Mouse (Mus musculus) ES-Bruce4 (cell line): ENCODE measurements around the gene Hoxc10. TPM values are rescaled to one million over a fixed set of nuclear protein-coding genes. Genes with fewer than 3 reads are reported as not detected.

Source experiments
- H3K27ac ChIP-seq: 2 replicates; pipeline ENCODE4 v1.5.1; 2012; ENCODE audit warnings: low read length, inconsistent platforms; ENCODE audit not compliant: insufficient read depth
- H3K27me3 ChIP-seq: 2 replicates; pipeline ENCODE4 v1.6.1; 2012; ENCODE audit warnings: mild to moderate bottlenecking, low read length, inconsistent platforms; ENCODE audit not compliant: control insufficient read depth, poor library complexity, insufficient read depth, severe bottlenecking
- H3K36me3 ChIP-seq: 2 replicates; pipeline ENCODE4 v1.6.1; 2012; ENCODE audit warnings: inconsistent platforms, mild to moderate bottlenecking, low read length, moderate library complexity; ENCODE audit not compliant: control insufficient read depth, poor library complexity, insufficient read depth, severe bottlenecking
- H3K4me1 ChIP-seq: one replicate; pipeline ENCODE4 v1.8.1; 2011; ENCODE audit warnings: low read length; ENCODE audit not compliant: control insufficient read depth, insufficient read depth
- H3K4me3 ChIP-seq: 2 replicates; pipeline ENCODE4 v1.5.1; 2011; ENCODE audit warnings: low read depth, mild to moderate bottlenecking, low read length
- H3K9ac ChIP-seq: 2 replicates; pipeline ENCODE4 v1.6.1; 2012; ENCODE audit warnings: low read depth, mild to moderate bottlenecking, inconsistent platforms; ENCODE audit not compliant: poor library complexity, severe bottlenecking
- H3K9me3 ChIP-seq: replicated peaks from 2 replicates; pipeline ENCODE4 v1.6.1; 2012; ENCODE audit warnings: mild to moderate bottlenecking, low read length, inconsistent platforms; ENCODE audit not compliant: control insufficient read depth, poor library complexity, insufficient read depth, severe bottlenecking
- CTCF ChIP-seq: IDR thresholded peaks from one replicate; pipeline ENCODE4 v1.8.1; 2011; ENCODE audit warnings: low read depth, low read length
- EP300 ChIP-seq: IDR thresholded peaks from 2 replicates; pipeline ENCODE4 v1.6.1; 2011; ENCODE audit warnings: low read depth, low read length; ENCODE audit not compliant: insufficient read depth
- POLR2A ChIP-seq: IDR thresholded peaks from one replicate; pipeline ENCODE4 v1.8.1; 2011; ENCODE audit warnings: low read length; ENCODE audit not compliant: insufficient read depth
- polyA plus RNA-seq: library from polyadenylated mRNA; stranded (reverse); fragments of >200 nt; gene quantifications from 2 replicates; pipeline ENCODE4 v1.2.4, GENCODE M21; 2011; ENCODE audit warnings: low read depth; ENCODE audit not compliant: missing spikeins, insufficient read depth, insufficient read length

Gene Hoxc10
- not detected in 2 replicates for polyA plus RNA-seq

DNA sequence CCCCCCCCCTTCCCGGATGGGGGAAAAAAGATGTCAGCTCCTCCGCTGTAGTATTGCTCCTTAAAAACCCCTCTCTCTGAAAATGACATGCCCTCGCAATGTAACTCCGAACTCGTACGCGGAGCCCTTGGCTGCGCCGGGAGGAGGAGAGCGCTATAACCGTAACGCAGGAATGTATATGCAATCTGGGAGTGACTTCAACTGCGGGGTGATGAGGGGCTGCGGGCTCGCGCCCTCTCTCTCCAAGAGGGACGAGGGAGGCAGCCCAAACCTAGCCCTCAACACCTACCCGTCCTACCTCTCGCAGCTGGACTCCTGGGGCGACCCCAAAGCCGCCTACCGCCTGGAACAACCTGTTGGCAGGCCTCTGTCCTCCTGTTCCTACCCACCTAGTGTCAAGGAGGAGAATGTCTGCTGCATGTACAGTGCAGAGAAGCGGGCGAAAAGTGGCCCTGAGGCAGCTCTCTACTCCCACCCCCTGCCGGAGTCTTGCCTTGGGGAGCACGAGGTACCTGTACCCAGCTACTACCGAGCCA, at the start of gene Hoxc10:
TSS of gene Hoxc10 (plus strand) at position 21 of the 536 bp plus-strand sequence.
- Histone ChIP-seq H3K4me3 (peak within 1 kb of the TSS; percentile 44), H3K9me3 (no peaks in the 10 kb centered on the region), H3K36me3 (no peaks in the 10 kb centered on the region), H3K9ac (no peak within 1 kb of the TSS), H3K4me1 (no peaks in the 10 kb centered on the region), H3K27me3 (peaks cover 43% of the 10 kb centered on the region), H3K27ac (no peak within 1 kb of the TSS)
- TF ChIP-seq CTCF (no peak), EP300 (no peak), POLR2A (no peak)

DNA sequence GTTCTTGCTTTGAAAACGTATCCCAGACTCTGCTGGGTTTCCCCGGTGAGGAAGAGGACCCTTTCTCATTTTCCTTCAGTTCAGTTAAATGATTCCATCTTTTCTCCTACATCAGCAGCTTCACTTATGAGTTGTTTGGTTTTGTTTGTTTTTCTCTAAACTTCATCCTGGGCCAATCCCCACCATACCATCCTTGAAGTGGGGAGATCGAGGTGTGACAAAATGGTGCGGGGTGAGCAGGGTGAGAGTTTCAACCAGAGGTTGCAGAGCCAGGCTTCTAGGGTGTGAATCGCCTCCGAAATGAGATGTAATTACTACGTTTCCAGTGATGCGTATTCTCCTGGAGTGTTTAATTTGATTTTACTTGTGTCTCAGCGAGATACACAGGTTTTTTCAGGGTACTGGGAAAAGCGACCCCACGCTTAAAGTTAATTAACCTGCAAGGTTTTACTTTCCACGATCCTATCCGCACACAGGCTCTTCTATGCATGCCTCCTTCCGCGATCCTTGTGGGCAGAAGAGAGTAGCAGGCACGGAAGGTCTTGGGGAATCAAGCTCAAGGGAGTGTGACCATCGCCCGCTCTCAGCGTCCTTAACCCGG, 48.5 kb upstream of the Hoxc10 start:
- H3K9ac ChIP-seq, result no peak overlapping the region
- no peak overlapping the region for H3K4me3 ChIP-seq
- H3K27ac ChIP-seq, result no peak overlapping the region
- peaks cover 36% of the 10 kb centered on the region for H3K27me3 ChIP-seq
- no peak for TF ChIP-seq EP300
- H3K4me1 ChIP-seq, result no peaks in the 10 kb centered on the region
- no peaks in the 10 kb centered on the region for H3K9me3 ChIP-seq
- no peaks in the 10 kb centered on the region for H3K36me3 ChIP-seq

DNA sequence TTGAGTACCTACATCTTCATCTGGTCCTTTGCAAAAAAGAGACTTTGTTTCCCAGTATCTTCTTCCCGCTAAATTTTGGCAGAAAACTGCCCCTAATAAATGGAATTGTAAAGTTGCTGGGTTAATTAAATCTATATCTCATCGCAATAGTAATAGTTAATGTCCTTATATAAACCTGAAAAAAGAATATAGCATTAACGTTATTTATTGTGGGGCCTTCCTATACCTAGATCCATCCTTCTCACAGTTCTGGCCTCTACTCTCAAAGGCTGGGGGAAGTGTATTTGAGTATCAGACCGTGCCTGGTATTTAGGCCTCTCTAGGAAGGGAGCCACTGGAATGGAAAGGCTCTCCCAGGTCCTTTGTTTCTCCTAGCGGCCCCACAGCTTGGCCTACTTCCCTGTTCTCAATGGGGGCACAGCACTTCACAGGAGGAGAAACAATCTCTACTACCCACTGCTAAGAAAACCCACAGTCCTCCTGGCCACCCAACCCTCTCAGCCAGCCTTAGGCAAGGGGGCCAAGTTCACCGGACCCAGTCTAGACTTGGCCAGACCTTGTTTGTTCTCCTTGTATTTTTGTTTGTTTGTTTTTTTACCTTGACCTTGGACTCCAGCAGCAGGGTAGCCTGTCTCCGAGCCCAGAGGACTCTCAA, 47.9 kb upstream of the Hoxc10 start:
- Histone ChIP-seq H3K9ac (no peak overlapping the region), H3K27me3 (peaks cover 35% of the 10 kb centered on the region), H3K9me3 (no peaks in the 10 kb centered on the region), H3K36me3 (no peaks in the 10 kb centered on the region), H3K27ac (no peak overlapping the region), H3K4me3 (no peak overlapping the region), H3K4me1 (no peaks in the 10 kb centered on the region)
- TF ChIP-seq EP300 (no peak), POLR2A (no peak), CTCF (no peak)

GRCm38 (mm10) chr15:102919336-102920180, 47.0 kb upstream of the Hoxc10 start:
- Histone ChIP-seq H3K27me3 (peaks cover 36% of the 10 kb centered on the region), H3K9ac (peak overlapping the region; percentile 64), H3K4me1 (no peaks in the 10 kb centered on the region), H3K27ac (no peak overlapping the region), H3K9me3 (no peaks in the 10 kb centered on the region), H3K4me3 (peak overlapping the region; percentile 70), H3K36me3 (no peaks in the 10 kb centered on the region)
- no peak for TF ChIP-seq CTCF
- TF ChIP-seq EP300, result no peak
- no peak for TF ChIP-seq POLR2A

DNA sequence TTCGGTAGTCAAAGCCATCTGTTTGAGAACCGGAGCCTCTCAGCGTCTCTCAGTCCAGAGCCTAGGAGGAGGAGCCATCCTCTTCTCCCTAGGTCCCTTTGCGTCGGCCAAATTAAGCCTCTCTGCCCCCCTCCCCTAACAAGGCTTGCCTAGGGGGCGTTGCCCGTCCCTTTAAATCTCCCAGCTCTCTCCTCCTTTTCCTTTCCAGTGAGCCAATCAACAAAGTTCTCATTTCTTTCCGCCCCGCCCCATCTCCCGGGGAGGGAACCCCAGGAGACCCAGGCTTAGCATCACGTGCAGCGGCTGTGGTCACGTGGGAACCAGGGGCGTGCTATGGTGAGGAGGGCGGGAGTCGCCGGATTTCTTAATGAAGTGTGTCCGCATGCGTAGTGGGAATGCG, 46.0 kb upstream of the Hoxc10 start:
- Histone ChIP-seq H3K27ac (no peak overlapping the region), H3K27me3 (peaks cover 38% of the 10 kb centered on the region), H3K9me3 (no peaks in the 10 kb centered on the region), H3K36me3 (no peaks in the 10 kb centered on the region), H3K9ac (peak overlapping the region; percentile 64; the same call in 1 of the 2 replicates), H3K4me1 (no peaks in the 10 kb centered on the region), H3K4me3 (peak overlapping the region; percentile 70; the same call in 1 of the 2 replicates)
- TF ChIP-seq CTCF, result no peak
- TF ChIP-seq EP300, result peak; percentile 65; the same call in 1 of the 2 replicates
- no peak for TF ChIP-seq POLR2A
